Mouse (Mus musculus): Measurements from ENCODE around the gene Ppp4c.

GRCm38 (mm10) chr7:126740132-126740735 is 52.1 kb downstream of the Ppp4c start:
- TF ChIP-seq CTCF (IDR thresholded peaks at IDR 0.05; ENCODE audit: insufficient read depth, low read depth, low read length), result no peak
- TF ChIP-seq POLR2A (IDR thresholded peaks at IDR 0.05; ENCODE audit: insufficient read depth, low read depth, low read length), result no peak

All from olfactory bulb, adult 2 months (tissue).